Mouse (Mus musculus): Measurements from ENCODE around the gene Dclre1b. TPM values are rescaled to one million over a fixed set of nuclear protein-coding genes. Genes with fewer than 3 reads are reported as not detected.
"Not testable (repeated sequence)": the region's sequence is repeated elsewhere in the genome, so short reads cannot be mapped to it uniquely, and the experiment has no call there.

Dclre1b gene
- polyA plus RNA-seq, 1 experiment from 2014 or later = 41.5 TPM

DNA sequence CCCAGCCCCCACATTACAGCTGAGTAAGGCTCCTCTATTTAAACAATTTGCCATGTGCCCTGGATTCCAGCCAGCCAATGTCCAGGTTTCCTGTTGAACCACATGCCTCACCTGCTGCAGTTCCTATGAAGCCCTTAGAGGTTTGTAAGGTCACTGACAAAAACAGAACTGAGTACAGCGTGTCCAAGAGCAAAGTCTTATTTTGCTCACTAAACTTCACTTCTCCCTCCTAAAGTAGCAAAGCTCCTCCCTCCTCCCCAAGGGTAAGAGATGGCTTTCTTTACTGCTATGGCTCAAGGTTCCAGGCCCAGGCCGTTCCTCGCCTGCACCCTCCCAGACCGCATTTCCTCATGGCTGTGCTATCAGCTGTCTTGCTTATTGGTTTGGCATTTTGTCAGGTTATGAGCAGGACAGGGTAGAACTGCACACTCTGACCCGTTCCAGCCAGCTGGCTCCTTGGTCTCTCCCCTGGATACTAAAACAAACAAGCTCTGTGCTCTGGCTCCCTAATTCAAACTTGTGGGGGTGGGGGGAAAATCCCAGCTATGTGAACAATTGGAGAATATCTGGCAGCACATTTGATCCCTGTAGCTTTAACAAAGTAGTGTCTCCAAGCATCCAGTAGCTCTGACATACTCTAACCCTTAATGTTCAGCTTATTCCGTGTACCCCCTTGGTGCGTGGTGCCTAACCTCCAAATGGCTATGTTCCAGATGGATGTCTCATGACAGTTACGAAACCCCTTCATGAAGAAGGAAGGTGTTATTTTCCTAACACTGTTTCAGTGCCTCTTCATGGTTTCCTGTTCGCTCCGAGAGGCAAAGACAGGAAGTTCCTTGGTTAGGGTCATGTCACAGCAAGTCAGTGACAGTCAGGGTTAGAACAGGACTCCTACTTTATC, 7.4 kb downstream of the Dclre1b start:
- Histone ChIP-seq H3K36me3 (replicated peaks) (peaks cover 60% of the 10 kb centered on the region), H3K27ac (replicated peaks) (0 out of 2 replicates have a peak overlapping the region, but pooled peaks have one; percentile 5), H3K27me3 (replicated peaks; ENCODE audit: low read depth, poor library complexity, severe bottlenecking) (no peaks in the 10 kb centered on the region), H3K9me3 (no peaks in the 10 kb centered on the region), H3K4me1 (0 out of 2 replicates have a peak, but pooled peaks cover 4% of the 10 kb centered on the region), H3K4me3 (no peak overlapping the region)
- 72% methylated on average over 10 of the region's 10 CpGs for WGBS
- DNase-seq (ENCODE audit: low spot score) = no peak

DNA sequence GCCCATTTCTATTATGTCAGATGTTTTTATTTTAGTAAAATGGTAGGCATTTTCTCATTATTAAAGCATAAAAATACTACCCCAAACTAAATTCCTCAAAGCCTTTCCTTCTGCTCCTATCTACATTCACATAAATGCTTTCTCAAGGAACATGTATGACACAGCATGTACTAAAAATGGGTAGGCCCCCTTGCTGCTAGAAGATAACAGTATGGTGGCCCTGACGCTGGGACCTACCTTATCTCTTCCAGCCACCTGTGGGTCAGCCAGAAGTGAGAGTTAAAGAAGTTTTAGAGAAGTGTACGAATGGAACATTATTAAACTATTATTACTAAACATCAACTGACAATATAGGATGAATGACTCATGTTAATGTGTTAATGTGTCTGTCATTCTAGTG, 9.7 kb downstream of the Dclre1b start:
- Histone ChIP-seq H3K4me1 (0 out of 2 replicates have a peak, but pooled peaks cover 4% of the 10 kb centered on the region), H3K27ac (replicated peaks) (no peak overlapping the region), H3K27me3 (replicated peaks; ENCODE audit: low read depth, poor library complexity, severe bottlenecking) (no peaks in the 10 kb centered on the region), H3K9me3 (no peaks in the 10 kb centered on the region), H3K36me3 (replicated peaks) (peaks cover 39% of the 10 kb centered on the region), H3K4me3 (no peak overlapping the region)
- DNase-seq (ENCODE audit: low spot score) = no peak
- 78% methylated on average over 2 of the region's 2 CpGs for WGBS

DNA sequence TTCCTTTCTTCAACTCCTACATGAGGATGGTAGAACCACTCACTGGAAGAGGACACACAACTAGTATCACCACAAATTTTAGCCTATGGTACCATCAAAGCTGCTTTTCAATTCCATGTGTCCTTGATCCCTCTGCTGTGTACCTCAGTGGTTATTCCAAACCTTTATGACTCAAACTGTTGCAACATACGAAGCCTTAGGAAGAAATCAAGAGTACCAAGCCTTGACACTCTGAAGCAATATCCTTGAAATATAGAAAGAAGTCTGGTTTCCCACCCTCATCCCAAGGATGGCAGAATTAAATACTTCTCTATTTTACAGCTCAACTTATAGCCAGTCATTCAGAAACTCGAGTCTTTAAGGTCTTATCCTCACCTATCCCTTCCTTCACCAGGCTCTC, 12.9 kb downstream of the Dclre1b start:
- DNase-seq (ENCODE audit: low spot score) = no peak
- Histone ChIP-seq H3K4me3 (no peak overlapping the region), H3K4me1 (peaks cover 4% of the 10 kb centered on the region; the same call in 1 of the 2 replicates), H3K9me3 (no peaks in the 10 kb centered on the region), H3K36me3 (replicated peaks) (peaks cover 10% of the 10 kb centered on the region), H3K27me3 (replicated peaks; ENCODE audit: low read depth, poor library complexity, severe bottlenecking) (no peaks in the 10 kb centered on the region; the same call in 1 of the 2 replicates), H3K27ac (replicated peaks) (no peak overlapping the region)
- WGBS = 75% methylated on average over 2 of the region's 2 CpGs

DNA sequence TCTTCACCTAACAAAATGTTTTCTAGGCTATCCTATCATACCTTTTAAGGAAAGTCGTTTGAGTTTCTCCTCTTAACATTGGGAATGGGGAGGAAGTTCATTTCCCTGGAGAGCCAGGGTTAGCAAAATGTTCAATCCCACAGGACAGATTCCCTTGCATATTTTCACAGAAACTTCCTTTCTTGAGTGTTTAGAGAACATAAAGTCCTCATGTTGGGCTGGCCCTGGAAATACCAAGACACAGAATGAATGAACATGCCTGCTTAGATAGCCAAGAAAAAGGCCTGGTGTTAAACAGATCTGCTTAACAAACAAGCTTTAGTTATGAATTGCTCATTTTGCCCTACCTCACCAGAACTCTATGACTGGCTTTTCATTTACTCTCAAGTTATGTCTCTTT, 16.7 kb downstream of the Dclre1b start:
- H3K27me3 ChIP-seq (replicated peaks; ENCODE audit: low read depth, poor library complexity, severe bottlenecking) = no peaks in the 10 kb centered on the region; the same call in 1 of the 2 replicates
- WGBS = 77% methylated on average over 1 of the region's 1 CpGs
- no peak overlapping the region for H3K27ac ChIP-seq (replicated peaks)
- DNase-seq (ENCODE audit: low spot score) = no peak
- no peaks in the 10 kb centered on the region for H3K9me3 ChIP-seq
- no peaks in the 10 kb centered on the region for H3K36me3 ChIP-seq (replicated peaks)
- H3K4me1 ChIP-seq = peaks cover 23% of the 10 kb centered on the region
- no peak overlapping the region for H3K4me3 ChIP-seq

DNA sequence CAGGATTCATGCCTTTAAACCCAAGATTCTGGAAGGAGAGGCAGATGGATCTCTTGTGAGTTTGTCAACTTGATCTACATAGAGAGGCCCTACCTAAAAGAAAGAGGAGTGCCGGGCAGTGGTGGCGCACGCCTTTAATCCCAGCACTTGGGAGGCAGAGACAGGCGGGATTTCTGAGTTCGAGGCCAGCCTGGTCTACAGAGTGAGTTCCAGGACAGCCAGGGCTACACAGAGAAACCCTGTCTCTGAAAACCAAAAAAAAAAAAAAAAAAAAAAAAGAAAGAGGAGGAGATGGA, 17.2 kb downstream of the Dclre1b start:
- H3K9me3 ChIP-seq; H3K27me3 ChIP-seq (replicated peaks; ENCODE audit: low read depth, poor library complexity, severe bottlenecking); DNase-seq (ENCODE audit: low spot score); H3K36me3 ChIP-seq (replicated peaks): not testable (repeated sequence)
- Histone ChIP-seq H3K4me3 (0 out of 2 replicates have a peak overlapping the region, but pooled peaks have one; percentile 97), H3K27ac (replicated peaks) (peak overlapping the region; percentile 97; the same call in 1 of the 2 replicates), H3K4me1 (peaks cover 23% of the 10 kb centered on the region)
- WGBS = 79% methylated on average over 5 of the region's 5 CpGs

DNA sequence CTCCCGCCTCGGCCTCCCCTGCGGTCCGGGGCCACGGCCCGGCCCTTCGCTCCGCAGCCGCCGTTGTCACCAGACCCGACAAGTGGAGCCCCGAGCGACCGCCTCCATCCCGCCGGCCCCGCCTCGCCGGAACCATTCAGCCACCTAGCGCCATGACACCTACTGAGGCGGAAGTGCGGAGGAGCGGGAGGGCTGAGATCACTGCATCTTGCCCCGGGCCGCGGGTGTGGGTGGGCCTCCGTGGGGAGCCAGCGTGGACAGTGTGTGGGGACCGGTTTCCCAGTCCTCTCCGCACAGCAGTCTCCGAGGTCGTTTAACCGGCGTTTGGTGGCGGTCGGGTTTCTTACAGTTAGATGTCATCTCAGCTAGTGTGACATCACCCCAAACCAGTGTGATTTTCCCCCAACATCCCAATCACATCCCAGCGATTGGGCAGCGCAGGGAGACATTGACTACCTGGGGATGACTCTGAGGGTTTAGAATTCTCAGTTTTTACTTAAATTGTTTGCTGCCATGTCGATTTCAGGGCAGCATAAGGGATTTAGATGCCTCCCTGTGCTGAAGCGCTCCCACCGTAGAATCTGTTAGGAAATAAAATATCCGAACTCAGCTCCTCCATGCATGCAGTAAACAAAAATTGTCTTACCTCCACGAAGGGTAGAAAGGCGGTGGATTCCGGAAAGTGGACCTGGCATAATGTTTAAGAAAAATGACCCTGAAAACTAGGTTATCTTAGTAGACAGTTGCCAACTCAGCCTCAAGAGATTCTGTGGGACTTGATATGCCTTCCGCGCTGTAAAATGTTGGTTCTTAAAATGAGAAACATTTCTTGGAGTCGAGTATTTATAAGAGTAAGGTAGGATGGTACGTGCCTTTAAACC, 17.8 kb downstream of the Dclre1b start, which contains the start of gene Hipk1:
Gene Hipk1, minus strand, starts transcription at position 334 of the 881 bp plus-strand sequence.
- peaks cover 23% of the 10 kb centered on the region for H3K4me1 ChIP-seq
- H3K36me3 ChIP-seq (replicated peaks) = no peaks in the 10 kb centered on the region
- no peaks in the 10 kb centered on the region for H3K9me3 ChIP-seq
- 10% methylated on average over 49 of the region's 49 CpGs for WGBS
- no peaks in the 10 kb centered on the region; the same call in 1 of the 2 replicates for H3K27me3 ChIP-seq (replicated peaks; ENCODE audit: low read depth, poor library complexity, severe bottlenecking)
- peak within 1 kb of the TSS; percentile 97 for H3K27ac ChIP-seq (replicated peaks)
- peak within 1 kb of the TSS; percentile 97 for H3K4me3 ChIP-seq
- peak; percentile 95 for DNase-seq (ENCODE audit: low spot score)

DNA sequence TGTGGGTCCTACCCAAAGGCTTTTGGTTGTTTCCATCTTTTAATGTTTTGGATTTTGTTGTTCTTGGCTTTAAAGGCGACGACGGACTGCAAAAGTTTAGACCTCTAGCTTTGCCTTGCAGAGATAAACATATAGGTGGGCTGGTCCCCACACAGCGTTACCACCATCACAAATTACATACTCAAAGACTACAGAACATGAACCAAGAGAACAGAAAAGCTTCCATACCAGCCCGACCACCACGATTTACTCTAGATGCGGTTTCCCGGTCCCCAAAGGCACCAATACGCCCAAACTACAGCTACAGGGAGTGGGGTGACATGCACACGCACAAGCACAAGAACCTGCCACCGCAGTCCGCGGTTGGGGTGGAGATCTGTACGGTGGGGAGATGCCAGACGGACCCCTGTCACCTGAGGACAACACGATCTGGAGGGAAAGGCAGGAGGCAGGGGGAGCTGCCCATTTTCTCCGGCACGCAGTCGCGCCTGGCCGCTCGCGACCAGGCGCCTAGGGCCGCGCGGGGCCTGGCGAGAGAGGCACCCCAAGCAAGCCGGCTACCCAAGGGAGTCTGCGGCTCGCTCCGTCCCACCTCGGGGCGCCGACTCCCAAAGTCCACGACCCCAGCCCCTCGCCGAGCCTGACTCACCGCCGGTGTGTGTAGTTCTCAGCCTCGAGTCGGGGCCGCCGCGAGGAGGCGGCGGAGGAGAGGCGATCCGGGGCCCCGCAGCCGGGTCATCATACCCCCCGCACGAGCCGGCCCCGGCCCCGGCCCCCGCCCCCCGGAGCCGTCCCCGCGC, 18.7 kb downstream of the Dclre1b start:
- Histone ChIP-seq H3K27ac (replicated peaks) (peak overlapping the region; percentile 97), H3K27me3 (replicated peaks; ENCODE audit: low read depth, poor library complexity, severe bottlenecking) (no peaks in the 10 kb centered on the region; the same call in 1 of the 2 replicates), H3K4me3 (peak overlapping the region; percentile 97), H3K36me3 (replicated peaks) (no peaks in the 10 kb centered on the region), H3K4me1 (peaks cover 23% of the 10 kb centered on the region), H3K9me3 (no peaks in the 10 kb centered on the region)
- DNase-seq (ENCODE audit: low spot score) = no peak
- under 1% methylated on average over 60 of the region's 61 CpGs for WGBS

DNA sequence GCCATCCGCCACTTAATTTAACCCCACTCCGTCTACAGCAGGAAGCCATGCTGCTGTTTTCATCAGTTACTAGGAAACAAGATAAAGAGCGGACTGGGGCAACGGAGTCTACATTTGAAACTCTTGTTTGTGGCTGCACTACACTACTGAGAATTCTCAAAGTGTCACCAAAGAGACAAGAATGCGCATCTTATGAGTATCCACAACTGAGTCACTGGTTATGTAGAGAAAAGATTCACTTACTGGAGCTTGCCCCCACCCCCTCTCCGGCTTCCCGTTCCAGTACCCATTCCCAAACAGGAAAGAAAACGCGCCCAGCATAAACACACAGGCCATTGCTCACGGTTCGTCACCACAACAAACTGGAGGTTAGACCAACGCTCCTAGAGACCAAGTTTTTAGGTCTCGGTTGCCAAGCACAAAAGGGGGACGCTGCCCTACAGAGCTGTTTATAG, 19.3 kb downstream of the Dclre1b start:
- H3K4me3 ChIP-seq = peak overlapping the region; percentile 97
- H3K27me3 ChIP-seq (replicated peaks; ENCODE audit: low read depth, poor library complexity, severe bottlenecking) = no peaks in the 10 kb centered on the region; the same call in 1 of the 2 replicates
- H3K9me3 ChIP-seq = no peaks in the 10 kb centered on the region
- WGBS = 3% methylated on average over 14 of the region's 14 CpGs
- peak overlapping the region; percentile 97 for H3K27ac ChIP-seq (replicated peaks)
- H3K36me3 ChIP-seq (replicated peaks) = no peaks in the 10 kb centered on the region
- H3K4me1 ChIP-seq = peaks cover 23% of the 10 kb centered on the region
- DNase-seq (ENCODE audit: low spot score) = peak; percentile 42

DNA sequence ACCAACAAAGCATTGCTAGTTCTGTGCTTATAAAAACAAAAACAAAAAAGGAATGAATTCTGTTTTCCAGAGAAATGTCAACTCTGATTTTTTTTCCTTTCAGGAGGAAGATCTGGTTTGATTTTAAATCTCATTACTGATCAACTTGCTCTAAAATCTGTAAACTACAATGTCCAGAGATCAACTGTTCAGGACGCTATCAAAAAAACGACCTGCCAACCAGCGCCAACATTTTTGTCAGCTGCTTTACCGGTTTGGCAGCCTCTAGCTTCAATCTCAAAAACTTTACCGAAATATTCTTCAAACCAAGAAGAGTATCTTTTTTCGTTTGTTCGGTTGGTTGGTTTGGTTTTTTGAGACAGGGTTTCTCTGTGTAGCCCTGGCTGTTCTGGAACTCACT, 20.1 kb downstream of the Dclre1b start:
- H3K27me3 ChIP-seq (replicated peaks; ENCODE audit: low read depth, poor library complexity, severe bottlenecking) = no peaks in the 10 kb centered on the region; the same call in 1 of the 2 replicates
- no peak for DNase-seq (ENCODE audit: low spot score)
- H3K4me3 ChIP-seq = peak overlapping the region; percentile 97; the same call in 1 of the 2 replicates
- 85% methylated on average over 7 of the region's 7 CpGs for WGBS
- H3K27ac ChIP-seq (replicated peaks) = no peak overlapping the region
- H3K9me3 ChIP-seq = no peaks in the 10 kb centered on the region
- H3K36me3 ChIP-seq (replicated peaks) = no peaks in the 10 kb centered on the region
- peaks cover 25% of the 10 kb centered on the region for H3K4me1 ChIP-seq

DNA sequence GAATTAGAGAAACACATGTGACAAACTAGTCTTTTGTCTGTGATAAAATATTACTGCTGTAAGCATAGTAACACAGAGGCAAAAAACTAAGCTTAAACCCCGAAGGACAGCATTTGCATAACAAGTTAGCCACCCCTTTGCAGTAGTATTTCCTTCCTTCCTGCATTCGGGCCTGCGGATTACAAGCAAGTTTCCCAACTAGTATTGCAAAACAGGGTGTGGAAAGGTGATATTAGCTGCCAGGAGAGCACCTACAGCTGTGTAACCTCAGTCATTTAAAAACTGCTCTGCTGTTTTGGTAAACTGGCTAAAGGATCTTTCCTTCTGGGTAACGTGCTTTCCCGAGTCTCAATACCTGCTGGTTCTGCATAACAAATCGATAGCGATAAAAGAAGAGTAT, 22.0 kb downstream of the Dclre1b start:
- Histone ChIP-seq H3K4me3 (no peak overlapping the region), H3K4me1 (peaks cover 27% of the 10 kb centered on the region), H3K27me3 (replicated peaks; ENCODE audit: low read depth, poor library complexity, severe bottlenecking) (no peaks in the 10 kb centered on the region), H3K36me3 (replicated peaks) (no peaks in the 10 kb centered on the region), H3K27ac (replicated peaks) (no peak overlapping the region), H3K9me3 (no peaks in the 10 kb centered on the region)
- DNase-seq (ENCODE audit: low spot score) = no peak
- 68% methylated on average over 7 of the region's 7 CpGs for WGBS

DNA sequence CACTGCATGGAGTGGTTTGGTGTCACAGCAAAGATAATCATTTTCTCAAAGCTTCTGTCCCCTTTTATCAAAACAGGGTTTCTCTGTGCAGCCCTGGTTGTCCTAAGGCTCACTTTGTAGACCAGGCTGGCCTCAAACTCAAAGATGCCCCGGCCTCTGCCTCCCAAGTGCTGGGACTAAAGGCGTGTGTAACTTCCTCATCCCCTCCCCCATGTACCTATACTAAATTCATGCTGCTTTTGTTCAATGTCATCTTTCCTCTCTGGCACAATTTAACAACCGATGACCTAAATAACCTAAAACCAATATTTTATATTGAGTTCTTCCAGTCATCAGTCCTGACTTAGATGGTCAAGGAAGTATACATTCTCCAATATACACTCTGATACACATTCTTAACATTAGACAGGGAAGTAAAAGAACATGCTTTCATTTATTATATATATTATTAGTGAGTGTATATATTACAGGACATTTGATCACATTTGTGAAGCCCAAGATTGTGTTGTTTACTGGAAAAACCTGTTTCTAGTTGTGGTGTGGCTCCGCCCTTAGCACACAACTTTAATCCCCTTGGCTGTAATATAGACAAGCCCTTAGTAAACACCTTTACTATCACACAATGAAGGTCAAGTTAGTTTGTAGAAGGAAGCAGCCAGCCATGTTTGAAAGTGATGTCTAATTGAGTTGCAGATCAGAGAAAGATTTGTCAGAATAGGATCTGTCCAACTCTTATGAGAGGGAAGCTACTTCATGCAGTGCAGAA, 26.2 kb downstream of the Dclre1b start:
- Histone ChIP-seq H3K27me3 (replicated peaks; ENCODE audit: low read depth, poor library complexity, severe bottlenecking) (no peaks in the 10 kb centered on the region), H3K27ac (replicated peaks) (no peak overlapping the region), H3K4me1 (peaks cover 4% of the 10 kb centered on the region; the same call in 1 of the 2 replicates), H3K36me3 (replicated peaks) (peaks cover 6% of the 10 kb centered on the region), H3K9me3 (no peaks in the 10 kb centered on the region), H3K4me3 (no peak overlapping the region)
- WGBS = 84% methylated on average over 4 of the region's 4 CpGs
- DNase-seq (ENCODE audit: low spot score) = no peak

Measured in embryonic facial prominence, embryonic 10.5 days (tissue).